Mouse (Mus musculus) spleen, postnatal 14 days (tissue): ENCODE measurements at regions not wholly inside any gene's neighbourhood (a gene's known extent, or its start where the extent isn't known, plus 50 kb on each side); places are given as distances from the start of the nearest gene placed in this dataset.

ENCODE experiments used
- DNase-seq, 2 experiments: peaks; one replicate each; pipeline ENCODE4 v3.0.0; 2021 to 2022; ENCODE audit warnings: low spot score in 2 of 2

GRCm38 (mm10) chr15:96773656-96774055, 74.1 kb upstream of the Slc38a2 start:
- no peak for DNase-seq

- DNase-seq: no peak
Measured at GRCm38 (mm10) chr15:96772701-96773100, 73.2 kb upstream of the Slc38a2 start.

GRCm38 (mm10) chr15:96770786-96771185, 71.3 kb upstream of the Slc38a2 start:
- DNase-seq: no peak

GRCm38 (mm10) chr15:96770299-96770698, 70.8 kb upstream of the Slc38a2 start:
- no peak for DNase-seq

- DNase-seq: no peak
Measured at GRCm38 (mm10) chr15:96769751-96770150, 70.2 kb upstream of the Slc38a2 start.

- no peak for DNase-seq
Measured at GRCm38 (mm10) chr15:96768301-96768993, 68.9 kb upstream of the Slc38a2 start.

- no peak for DNase-seq
Measured at GRCm38 (mm10) chr15:96767188-96767587, 67.7 kb upstream of the Slc38a2 start.

GRCm38 (mm10) chr15:96766238-96766637, 66.7 kb upstream of the Slc38a2 start:
- DNase-seq: no peak

GRCm38 (mm10) chr15:96763611-96764010, 64.1 kb upstream of the Slc38a2 start:
- no peak for DNase-seq

- no peak for DNase-seq
Measured at GRCm38 (mm10) chr15:96759078-96759995, 59.8 kb upstream of the Slc38a2 start.

- no peak for DNase-seq
Measured at GRCm38 (mm10) chr15:96757446-96758198, 58.1 kb upstream of the Slc38a2 start.

GRCm38 (mm10) chr15:96756456-96756855, 56.9 kb upstream of the Slc38a2 start:
- no peak for DNase-seq

- no peak for DNase-seq
Measured at GRCm38 (mm10) chr15:96755951-96756350, 56.4 kb upstream of the Slc38a2 start.

GRCm38 (mm10) chr15:96755322-96755942, 55.9 kb upstream of the Slc38a2 start:
- DNase-seq: no peak

- no peak for DNase-seq
Measured at GRCm38 (mm10) chr15:96754079-96754478, 54.5 kb upstream of the Slc38a2 start.

- DNase-seq: no peak
Measured at GRCm38 (mm10) chr15:96752719-96753118, 53.2 kb upstream of the Slc38a2 start.

GRCm38 (mm10) chr15:96752062-96752358, 52.5 kb upstream of the Slc38a2 start:
- DNase-seq: no peak

- no peak for DNase-seq
Measured at GRCm38 (mm10) chr15:96751243-96752061, 51.9 kb upstream of the Slc38a2 start.

- no peak for DNase-seq
Measured at GRCm38 (mm10) chr15:96749534-96750256, 50.2 kb upstream of the Slc38a2 start.
